Mouse (Mus musculus) cerebellum, adult 2 months (tissue): ENCODE measurements around the gene Syn1. TPM values are rescaled to one million over a fixed set of nuclear protein-coding genes. Genes with fewer than 3 reads are reported as not detected.

Experiments used
- DNase-seq, 2 experiments: peaks; one replicate each; pipeline ENCODE4 v3.0.0; 2021
- H3K27ac ChIP-seq: fragments of 200-500 bp; 2 replicates; pipeline ENCODE4 v1.5.1; 2012; ENCODE audit warnings: low read length, control low read depth, inconsistent platforms; ENCODE audit not compliant: insufficient read depth
- H3K27me3 ChIP-seq: fragments of 200-500 bp; 2 replicates; pipeline ENCODE4 v1.6.1; 2012; ENCODE audit warnings: inconsistent platforms, mild to moderate bottlenecking, low read length, moderate library complexity; ENCODE audit not compliant: control insufficient read depth, insufficient read depth
- H3K4me1 ChIP-seq: fragments of 200-500 bp; 2 replicates; pipeline ENCODE4 v1.6.1; 2011; ENCODE audit warnings: low read length; ENCODE audit not compliant: control insufficient read depth, insufficient read depth
- H3K4me3 ChIP-seq: fragments of 200-500 bp; replicated peaks from 2 replicates; pipeline ENCODE3; 2011; ENCODE audit warnings: mild to moderate bottlenecking, low read depth, low read length, control low read depth; ENCODE audit not compliant: insufficient read depth
- CTCF ChIP-seq: fragments of 200-500 bp; IDR thresholded peaks from 2 replicates; pipeline ENCODE4 v1.5.1; 2011; ENCODE audit warnings: low read depth, mild to moderate bottlenecking, control low read depth, low read length, moderate library complexity, borderline replicate concordance; ENCODE audit not compliant: insufficient read depth
- POLR2A ChIP-seq: fragments of 200-500 bp; IDR thresholded peaks from 2 replicates; pipeline ENCODE4 v1.6.1; 2011; ENCODE audit warnings: low read length, control low read depth, borderline replicate concordance; ENCODE audit not compliant: insufficient read depth
- WGBS: fragments of 180-500 bp; shearing (Covaris S2); methylation state at CpG from one replicate; pipeline ENCODE4 v1.1.7; 2018; 5-methylcytosine and 5-hydroxymethylcytosine counted together
- polyA plus RNA-seq: library from polyadenylated mRNA; depleted of rRNA; stranded (reverse); fragments of >200 nt; gene quantifications from 2 replicates; pipeline ENCODE4 v1.2.3, GENCODE M21; 2012

The Syn1 gene
- polyA plus RNA-seq, 1 experiment, result 164 TPM

- Histone ChIP-seq H3K4me3 (no peak overlapping the region), H3K27me3 (no peaks in the 10 kb centered on the region), H3K27ac (peak overlapping the region; percentile 28; the same call in 1 of the 2 replicates), H3K4me1 (peaks cover 5% of the 10 kb centered on the region; the same call in 1 of the 2 replicates)
- TF ChIP-seq POLR2A, result no peak
- no peak for TF ChIP-seq CTCF
- DNase-seq, result no peak
- WGBS, result 70% methylated on average over 5 of the region's 5 CpGs
These were observed 59.2 kb downstream of the Syn1 start for GRCm38 (mm10) chrX:20861453-20862104.

- DNase-seq, result no peak
- H3K4me3 ChIP-seq, result no peak overlapping the region
- H3K4me1 ChIP-seq, result peaks cover 8% of the 10 kb centered on the region
- 72% methylated on average over 7 of the region's 7 CpGs for WGBS
- H3K27ac ChIP-seq, result no peak overlapping the region
- H3K27me3 ChIP-seq, result no peaks in the 10 kb centered on the region
- no peak for TF ChIP-seq POLR2A
These were observed 67.0 kb downstream of the Syn1 start for GRCm38 (mm10) chrX:20853794-20854193.

- TF ChIP-seq CTCF (no peak), POLR2A (peak; percentile 91)
- 5% methylated on average over 42 of the region's 42 CpGs for WGBS
- peak overlapping the region; percentile 91 for H3K4me3 ChIP-seq
- peak; percentile 91 to 97 for DNase-seq
- H3K27ac ChIP-seq, result peak overlapping the region; percentile 88
- H3K27me3 ChIP-seq, result no peaks in the 10 kb centered on the region
- peaks cover 8% of the 10 kb centered on the region for H3K4me1 ChIP-seq
These were observed 72.4 kb downstream of the Syn1 start for GRCm38 (mm10) chrX:20848256-20848984.

GRCm38 (mm10) chrX:20847816-20848215 is 73.0 kb downstream of the Syn1 start:
- 15% methylated on average over 2 of the region's 2 CpGs for WGBS
- no peak overlapping the region; the same call in 1 of the 2 replicates for H3K27ac ChIP-seq
- no peaks in the 10 kb centered on the region for H3K27me3 ChIP-seq
- TF ChIP-seq POLR2A, result no peak
- TF ChIP-seq CTCF, result no peak
- peaks cover 8% of the 10 kb centered on the region for H3K4me1 ChIP-seq
- peak overlapping the region; percentile 28 for H3K4me3 ChIP-seq
- DNase-seq, result no peak

GRCm38 (mm10) chrX:20847232-20847631 is 73.6 kb downstream of the Syn1 start:
- Histone ChIP-seq H3K27ac (no peak overlapping the region), H3K4me3 (no peak overlapping the region), H3K4me1 (peaks cover 8% of the 10 kb centered on the region), H3K27me3 (no peaks in the 10 kb centered on the region)
- TF ChIP-seq POLR2A, result no peak
- TF ChIP-seq CTCF, result no peak
- no peak for DNase-seq
- WGBS, result 79% methylated on average over 3 of the region's 3 CpGs

GRCm38 (mm10) chrX:20828934-20829333 is 91.9 kb downstream of the Syn1 start:
- H3K4me1 ChIP-seq, result no peaks in the 10 kb centered on the region
- TF ChIP-seq POLR2A, result peak; percentile 28; the same call in 1 of the 2 replicates
- peak; percentile 43; the same call in 1 of the 2 replicates for TF ChIP-seq CTCF
- H3K27me3 ChIP-seq, result no peaks in the 10 kb centered on the region
- 6% methylated on average over 5 of the region's 5 CpGs for WGBS
- H3K4me3 ChIP-seq, result peak overlapping the region; percentile 56
- H3K27ac ChIP-seq, result peak overlapping the region; percentile 55; the same call in 1 of the 2 replicates
- peak; percentile 59 to 66 for DNase-seq

- 10% methylated on average over 7 of the region's 8 CpGs for WGBS
- no peak for TF ChIP-seq POLR2A
- peak; percentile 50 for TF ChIP-seq CTCF
- Histone ChIP-seq H3K4me3 (peak overlapping the region; percentile 42), H3K27me3 (no peaks in the 10 kb centered on the region), H3K4me1 (peaks cover 6% of the 10 kb centered on the region), H3K27ac (peak overlapping the region; percentile 79)
- peak; percentile 67 to 70 for DNase-seq
These were observed 100.9 kb downstream of the Syn1 start for GRCm38 (mm10) chrX:20819708-20820426.

GRCm38 (mm10) chrX:20819204-20819628 is 101.6 kb downstream of the Syn1 start:
- H3K4me1 ChIP-seq, result peaks cover 6% of the 10 kb centered on the region
- DNase-seq, result peak; percentile 84 to 85
- whole genome bisulfite sequencing, result 10% methylated on average over 18 of the region's 19 CpGs
- TF ChIP-seq CTCF (peak; percentile 71), POLR2A (0 out of 2 replicates have a peak, but pooled peaks have one; percentile 20)
- H3K27me3 ChIP-seq, result no peaks in the 10 kb centered on the region
- peak overlapping the region; percentile 42 for H3K4me3 ChIP-seq
- peak overlapping the region; percentile 79 for H3K27ac ChIP-seq
